Mouse (Mus musculus): ENCODE data around the gene Hook2. TPM values are rescaled to one million over a fixed set of nuclear protein-coding genes. Genes with fewer than 3 reads are reported as not detected.

Gene Hook2
- polyA plus RNA-seq, 1 experiment from 2014 or later, result 24.2 TPM

GRCm38 (mm10) chr8:84994375-84994774, 4.0 kb downstream of the Hook2 start:
- Histone ChIP-seq H3K9me3 (ENCODE audit: control insufficient read depth, low read length) (no peaks in the 10 kb centered on the region), H3K27ac (ENCODE audit: low read length) (no peak overlapping the region), H3K27me3 (ENCODE audit: control insufficient read depth, insufficient read depth, low read depth, low read length) (no peaks in the 10 kb centered on the region; the same call in 1 of the 2 replicates), H3K9ac (ENCODE audit: low read length) (no peak overlapping the region), H3K4me2 (ENCODE audit: low read depth, low read length) (no peak overlapping the region), H3K4me3 (ENCODE audit: low read length) (no peak overlapping the region), H3K36me3 (ENCODE audit: control insufficient read depth, insufficient read depth, low read length) (no peaks in the 10 kb centered on the region), H3K4me1 (replicated peaks; ENCODE audit: control insufficient read depth, insufficient read depth, low read length) (peaks cover 7% of the 10 kb centered on the region)
- WGBS, result 88% methylated on average over 9 of the region's 9 CpGs
- ATAC-seq (ENCODE audit: low read depth), result no peak

DNA sequence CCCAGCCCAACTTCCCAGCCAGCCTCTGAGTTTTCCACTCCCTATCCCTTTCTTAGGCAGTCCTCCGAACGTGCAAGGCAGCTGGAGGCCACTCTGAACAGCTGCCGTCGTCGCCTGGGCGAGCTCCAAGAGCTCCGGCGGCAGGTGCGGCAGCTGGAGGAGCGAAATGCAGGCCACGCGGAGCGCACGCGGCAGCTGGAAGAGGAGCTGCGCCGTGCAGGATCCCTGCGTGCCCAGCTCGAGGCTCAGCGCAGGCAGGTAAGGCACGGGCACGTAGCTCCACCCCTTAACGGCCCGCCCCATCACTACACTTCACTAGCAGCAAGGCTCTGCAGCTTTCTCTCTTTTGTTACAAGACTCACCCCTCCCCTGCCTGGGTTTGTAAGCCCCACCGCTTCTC, 5.3 kb downstream of the Hook2 start:
- peaks cover 5% of the 10 kb centered on the region; the same call in 1 of the 2 replicates for H3K4me1 ChIP-seq (replicated peaks; ENCODE audit: control insufficient read depth, insufficient read depth, low read length)
- no peak overlapping the region for H3K4me2 ChIP-seq (ENCODE audit: low read depth, low read length)
- H3K27ac ChIP-seq (ENCODE audit: low read length), result no peak overlapping the region
- no peaks in the 10 kb centered on the region for H3K36me3 ChIP-seq (ENCODE audit: control insufficient read depth, insufficient read depth, low read length)
- H3K9me3 ChIP-seq (ENCODE audit: control insufficient read depth, low read length), result no peaks in the 10 kb centered on the region
- WGBS, result 25% methylated on average over 25 of the region's 25 CpGs
- H3K4me3 ChIP-seq (ENCODE audit: low read length), result no peak overlapping the region
- H3K9ac ChIP-seq (ENCODE audit: low read length), result no peak overlapping the region
- no peaks in the 10 kb centered on the region; the same call in 1 of the 2 replicates for H3K27me3 ChIP-seq (ENCODE audit: control insufficient read depth, insufficient read depth, low read depth, low read length)
- no peak for ATAC-seq (ENCODE audit: low read depth)

GRCm38 (mm10) chr8:84996978-84997377, 6.6 kb downstream of the Hook2 start:
- H3K27me3 ChIP-seq (ENCODE audit: control insufficient read depth, insufficient read depth, low read depth, low read length), result no peaks in the 10 kb centered on the region; the same call in 1 of the 2 replicates
- H3K36me3 ChIP-seq (ENCODE audit: control insufficient read depth, insufficient read depth, low read length), result no peaks in the 10 kb centered on the region
- H3K27ac ChIP-seq (ENCODE audit: low read length), result no peak overlapping the region
- no peak overlapping the region for H3K9ac ChIP-seq (ENCODE audit: low read length)
- no peak for ATAC-seq (ENCODE audit: low read depth)
- WGBS, result 77% methylated on average over 5 of the region's 5 CpGs
- no peaks in the 10 kb centered on the region for H3K4me1 ChIP-seq (replicated peaks; ENCODE audit: control insufficient read depth, insufficient read depth, low read length)
- no peaks in the 10 kb centered on the region for H3K9me3 ChIP-seq (ENCODE audit: control insufficient read depth, low read length)
- no peak overlapping the region for H3K4me2 ChIP-seq (ENCODE audit: low read depth, low read length)
- no peak overlapping the region for H3K4me3 ChIP-seq (ENCODE audit: low read length)

DNA sequence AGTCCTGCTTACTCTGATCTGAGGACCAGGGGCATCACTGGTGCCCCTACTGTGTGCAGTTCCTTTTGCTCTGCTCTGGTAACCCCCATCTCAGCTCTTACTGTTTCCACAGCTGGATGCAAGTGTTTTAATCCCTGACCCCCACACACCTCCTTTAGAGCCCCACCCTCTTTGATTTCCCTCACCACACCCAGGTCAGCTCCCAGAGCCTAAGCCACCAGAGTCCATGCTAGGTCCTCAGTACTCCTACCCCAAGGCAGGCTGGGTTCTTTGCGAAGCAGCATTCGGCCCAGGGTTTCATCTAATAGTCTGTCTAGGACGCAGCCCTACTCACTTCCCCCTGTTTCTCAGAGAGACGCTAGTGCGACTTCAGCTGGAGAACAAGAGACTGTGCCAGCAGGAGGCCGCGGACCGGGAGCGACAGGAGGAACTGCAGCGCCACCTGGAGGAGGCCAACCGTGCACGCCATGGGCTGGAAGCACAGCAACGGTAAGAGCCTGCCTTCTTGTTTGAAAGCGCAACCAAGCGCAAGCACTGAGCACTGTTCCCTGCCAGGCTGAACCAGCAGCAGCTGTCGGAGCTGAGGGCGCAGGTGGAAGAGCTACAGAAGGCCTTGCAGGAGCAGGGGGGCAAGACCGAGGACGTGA, 7.4 kb downstream of the Hook2 start:
- ATAC-seq (ENCODE audit: low read depth), result peak; percentile 65
- peak overlapping the region; percentile 42; the same call in 1 of the 2 replicates for H3K9ac ChIP-seq (ENCODE audit: low read length)

DNA sequence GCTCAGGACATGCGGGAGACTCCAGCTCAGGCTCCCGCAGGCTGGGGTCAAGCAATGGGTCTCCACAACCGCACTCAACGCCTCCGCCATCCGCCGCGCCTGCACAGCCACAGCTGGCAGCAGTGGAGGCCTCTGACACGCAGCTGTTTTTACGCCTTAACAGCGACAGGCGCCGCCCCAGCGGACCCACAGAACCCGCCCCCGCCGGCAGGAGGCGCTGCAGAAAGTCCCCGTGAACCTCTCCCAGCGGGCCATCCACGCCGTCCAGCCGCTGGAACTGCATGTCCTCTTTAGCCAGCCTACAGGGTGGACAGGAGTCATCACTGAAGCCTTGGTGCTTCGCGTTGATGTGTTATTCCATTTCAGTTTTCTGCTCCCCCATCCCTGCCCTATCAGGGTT, 17.3 kb downstream of the Hook2 start:
- H3K27ac ChIP-seq (ENCODE audit: low read length), result no peak overlapping the region
- no peaks in the 10 kb centered on the region for H3K9me3 ChIP-seq (ENCODE audit: control insufficient read depth, low read length)
- H3K4me1 ChIP-seq (replicated peaks; ENCODE audit: control insufficient read depth, insufficient read depth, low read length), result no peaks in the 10 kb centered on the region
- no peak for ATAC-seq (ENCODE audit: low read depth)
- H3K4me2 ChIP-seq (ENCODE audit: low read depth, low read length), result no peak overlapping the region
- no peak overlapping the region for H3K9ac ChIP-seq (ENCODE audit: low read length)
- 12% methylated on average over 25 of the region's 25 CpGs for WGBS
- H3K27me3 ChIP-seq (ENCODE audit: control insufficient read depth, insufficient read depth, low read depth, low read length), result peaks cover 35% of the 10 kb centered on the region
- no peak overlapping the region for H3K4me3 ChIP-seq (ENCODE audit: low read length)
- H3K36me3 ChIP-seq (ENCODE audit: control insufficient read depth, insufficient read depth, low read length), result no peaks in the 10 kb centered on the region

More for the DNA sequence above, 7.4 kb downstream of the Hook2 start:
- Histone ChIP-seq H3K4me1 (replicated peaks; ENCODE audit: control insufficient read depth, insufficient read depth, low read length) (no peaks in the 10 kb centered on the region), H3K4me2 (ENCODE audit: low read depth, low read length) (0 out of 2 replicates have a peak overlapping the region, but pooled peaks have one; percentile 4), H3K9me3 (ENCODE audit: control insufficient read depth, low read length) (no peaks in the 10 kb centered on the region), H3K27me3 (ENCODE audit: control insufficient read depth, insufficient read depth, low read depth, low read length) (no peaks in the 10 kb centered on the region; the same call in 1 of the 2 replicates), H3K27ac (ENCODE audit: low read length) (no peak overlapping the region), H3K36me3 (ENCODE audit: control insufficient read depth, insufficient read depth, low read length) (no peaks in the 10 kb centered on the region), H3K4me3 (ENCODE audit: low read length) (no peak overlapping the region)
- WGBS, result 10% methylated on average over 19 of the region's 19 CpGs

GRCm38 (mm10) chr8:85011242-85011641, 20.8 kb downstream of the Hook2 start:
- WGBS, result 12% methylated on average over 28 of the region's 28 CpGs
- peaks cover 44% of the 10 kb centered on the region for H3K27me3 ChIP-seq (ENCODE audit: control insufficient read depth, insufficient read depth, low read depth, low read length)
- H3K4me1 ChIP-seq (replicated peaks; ENCODE audit: control insufficient read depth, insufficient read depth, low read length), result no peaks in the 10 kb centered on the region
- H3K9me3 ChIP-seq (ENCODE audit: control insufficient read depth, low read length), result no peaks in the 10 kb centered on the region
- H3K27ac ChIP-seq (ENCODE audit: low read length), result no peak overlapping the region
- H3K4me2 ChIP-seq (ENCODE audit: low read depth, low read length), result no peak overlapping the region
- no peak overlapping the region for H3K9ac ChIP-seq (ENCODE audit: low read length)
- H3K4me3 ChIP-seq (ENCODE audit: low read length), result no peak overlapping the region
- no peaks in the 10 kb centered on the region for H3K36me3 ChIP-seq (ENCODE audit: control insufficient read depth, insufficient read depth, low read length)
- 0 out of 2 replicates have a peak, but pooled peaks have one; percentile 13 for ATAC-seq (ENCODE audit: low read depth)

DNA sequence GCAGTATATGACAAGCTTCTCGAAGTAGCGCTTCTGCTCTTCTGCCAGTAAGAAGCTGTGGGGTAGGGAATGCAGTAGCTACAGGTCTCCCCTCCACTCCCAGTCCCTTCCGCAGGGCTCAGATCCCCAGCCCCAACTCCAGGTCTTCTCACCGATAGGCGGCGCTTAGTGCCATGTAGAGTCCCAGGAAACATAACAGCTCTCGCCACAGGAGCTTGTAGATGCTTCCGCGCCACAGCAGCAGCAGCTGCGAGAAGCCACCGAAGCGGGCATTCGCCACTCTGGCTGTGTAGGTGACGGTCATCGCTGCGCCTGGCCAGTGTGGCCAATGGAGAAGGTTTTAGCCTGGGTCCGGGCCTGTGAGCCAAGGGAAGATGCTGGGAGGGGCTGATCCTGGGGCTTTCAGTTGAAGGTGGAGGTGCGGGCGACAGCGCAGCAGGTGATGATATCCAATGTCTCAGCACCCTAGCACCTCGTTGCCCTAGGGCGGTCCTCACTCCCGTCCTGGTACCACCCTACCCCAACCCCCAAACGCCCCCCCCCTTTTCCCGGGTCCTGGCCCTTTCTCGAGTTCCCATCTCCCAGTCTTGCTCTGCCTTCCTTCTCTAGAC, 22.9 kb downstream of the Hook2 start:
- 3% methylated on average over 26 of the region's 26 CpGs for WGBS
- H3K9ac ChIP-seq (ENCODE audit: low read length), result peak overlapping the region; percentile 13; the same call in 1 of the 2 replicates
- H3K36me3 ChIP-seq (ENCODE audit: control insufficient read depth, insufficient read depth, low read length), result peaks cover 7% of the 10 kb centered on the region; the same call in 1 of the 2 replicates
- H3K4me3 ChIP-seq (ENCODE audit: low read length), result peak overlapping the region; percentile 32
- H3K27ac ChIP-seq (ENCODE audit: low read length), result no peak overlapping the region
- H3K4me2 ChIP-seq (ENCODE audit: low read depth, low read length), result peak overlapping the region; percentile 57
- no peaks in the 10 kb centered on the region for H3K9me3 ChIP-seq (ENCODE audit: control insufficient read depth, low read length)
- peaks cover 33% of the 10 kb centered on the region for H3K27me3 ChIP-seq (ENCODE audit: control insufficient read depth, insufficient read depth, low read depth, low read length)
- peak; percentile 56 for ATAC-seq (ENCODE audit: low read depth)
- no peaks in the 10 kb centered on the region for H3K4me1 ChIP-seq (replicated peaks; ENCODE audit: control insufficient read depth, insufficient read depth, low read length)

DNA sequence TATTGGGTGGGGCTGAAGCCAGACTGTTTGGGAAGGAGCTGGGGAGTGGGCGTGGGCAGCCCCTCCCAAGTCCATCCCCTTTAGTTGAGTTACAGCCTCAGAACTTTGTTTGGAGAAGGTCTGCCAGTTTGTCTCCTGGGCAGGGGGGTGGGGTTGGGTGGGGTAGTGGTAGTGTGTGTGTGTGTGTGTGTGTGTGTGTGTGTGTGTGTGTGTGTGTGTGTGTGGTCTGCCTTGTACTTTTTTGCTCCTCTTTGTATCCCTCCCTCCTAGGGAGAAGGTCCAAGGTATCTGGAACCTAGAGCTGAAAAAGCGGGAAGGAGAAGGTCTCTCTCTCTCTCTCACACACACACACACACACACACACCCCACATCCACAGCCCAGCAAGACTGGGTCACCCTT, 24.0 kb downstream of the Hook2 start, which contains the start of gene Best2:
TSS of gene Best2 (minus strand) at position 101 of the 400 bp plus-strand sequence.
- Histone ChIP-seq H3K27ac (ENCODE audit: low read length) (no peak within 1 kb of the TSS), H3K4me3 (ENCODE audit: low read length) (peak within 1 kb of the TSS; percentile 32), H3K4me1 (replicated peaks; ENCODE audit: control insufficient read depth, insufficient read depth, low read length) (no peaks in the 10 kb centered on the region), H3K9ac (ENCODE audit: low read length) (peak within 1 kb of the TSS; percentile 13; the same call in 1 of the 2 replicates), H3K9me3 (ENCODE audit: control insufficient read depth, low read length) (no peaks in the 10 kb centered on the region), H3K27me3 (ENCODE audit: control insufficient read depth, insufficient read depth, low read depth, low read length) (peaks cover 27% of the 10 kb centered on the region), H3K36me3 (ENCODE audit: control insufficient read depth, insufficient read depth, low read length) (peaks cover 16% of the 10 kb centered on the region), H3K4me2 (ENCODE audit: low read depth, low read length) (peak within 1 kb of the TSS; percentile 57)
- 58% methylated on average over 2 of the region's 2 CpGs for WGBS
- no peak for ATAC-seq (ENCODE audit: low read depth)

DNA sequence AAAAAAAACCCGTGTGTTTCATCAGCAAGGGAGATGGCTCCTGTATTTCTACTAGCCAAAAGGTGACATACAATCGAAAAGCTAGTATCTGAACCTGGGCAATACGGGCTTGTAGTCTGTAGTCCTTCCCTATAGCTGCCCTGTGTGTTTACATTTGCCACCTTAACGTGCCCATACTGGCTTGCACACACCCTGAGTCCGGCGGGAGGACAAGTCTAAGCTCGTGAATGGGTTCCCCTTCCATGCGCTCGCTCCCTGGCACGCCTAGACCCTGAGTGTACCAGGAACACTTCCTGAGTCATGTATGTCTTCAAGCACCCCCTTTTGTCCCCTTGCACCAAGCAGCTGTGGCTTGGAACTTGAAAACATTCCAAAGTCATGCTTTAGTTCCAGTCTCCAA, 26.3 kb downstream of the Hook2 start:
- Histone ChIP-seq H3K27ac (ENCODE audit: low read length) (no peak overlapping the region), H3K9me3 (ENCODE audit: control insufficient read depth, low read length) (no peaks in the 10 kb centered on the region), H3K4me1 (replicated peaks; ENCODE audit: control insufficient read depth, insufficient read depth, low read length) (no peaks in the 10 kb centered on the region), H3K36me3 (ENCODE audit: control insufficient read depth, insufficient read depth, low read length) (peaks cover 16% of the 10 kb centered on the region), H3K27me3 (ENCODE audit: control insufficient read depth, insufficient read depth, low read depth, low read length) (peaks cover 14% of the 10 kb centered on the region), H3K4me2 (ENCODE audit: low read depth, low read length) (no peak overlapping the region), H3K9ac (ENCODE audit: low read length) (no peak overlapping the region), H3K4me3 (ENCODE audit: low read length) (no peak overlapping the region)
- ATAC-seq (ENCODE audit: low read depth), result no peak
- WGBS, result 56% methylated on average over 10 of the region's 10 CpGs

Data from lung, embryonic 16.5 days (tissue).